Mouse (Mus musculus) C2C12 (cell line): ENCODE results near the gene Med4.

Experiments
- CTCF ChIP-seq: IDR thresholded peaks from one replicate; pipeline ENCODE4 v1.5.1; 2011; ENCODE audit not compliant: control insufficient read depth, insufficient read depth, insufficient read length
- MYOD1 ChIP-seq: IDR thresholded peaks from one replicate; pipeline ENCODE4 v1.6.1; 2011; ENCODE audit warnings: low read depth; ENCODE audit not compliant: control insufficient read depth, insufficient read length
- USF1 ChIP-seq: IDR thresholded peaks from one replicate; pipeline ENCODE4 v1.6.1; 2011; ENCODE audit warnings: low read depth, mild to moderate bottlenecking, control low read depth, moderate library complexity

DNA sequence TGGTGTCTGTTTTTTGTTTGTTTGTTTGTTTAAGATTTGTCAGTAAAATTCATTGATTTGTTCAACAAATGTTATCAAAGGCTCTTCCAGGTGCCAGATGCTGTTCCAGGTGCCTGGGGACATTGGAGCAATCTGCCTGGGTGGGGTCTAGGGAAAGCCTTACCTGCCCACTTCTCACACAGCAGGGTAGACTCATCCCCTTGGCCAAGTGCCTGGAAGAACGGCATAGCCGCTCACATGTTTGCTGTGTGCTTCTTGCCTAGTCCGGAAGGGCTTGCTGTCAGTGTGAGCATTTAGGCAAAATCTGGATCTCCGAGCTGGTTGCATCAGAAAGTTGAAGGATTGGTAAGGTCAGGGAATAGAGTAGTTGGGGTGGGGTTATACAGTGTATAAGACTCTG lies 47.6 kb upstream of the Med4 start:
- TF ChIP-seq USF1 = no peak
- TF ChIP-seq CTCF = no peak
- TF ChIP-seq MYOD1 = no peak
